Mouse (Mus musculus) stomach, embryonic 16.5 days (tissue): Measurements from ENCODE around the gene Hdac5. TPM values are rescaled to one million over a fixed set of nuclear protein-coding genes. Genes with fewer than 3 reads are reported as not detected.

Experiments
- ATAC-seq: fragments of 200-750 bp; cut with Nextera tagmentation; 2 replicates; pipeline ENCODE4 v1.8.0; 2017; ENCODE audit warnings: moderate number of reproducible peaks, moderate TSS enrichment; ENCODE audit not compliant: insufficient read depth, low FRiP score
- H3K27ac ChIP-seq: fragments of 300-500 bp; sonication (generic); 2 replicates; pipeline ENCODE4 v1.5.1; 2014; ENCODE audit warnings: low read length
- H3K27me3 ChIP-seq: fragments of 300-500 bp; sonication (generic); 2 replicates; pipeline ENCODE4 v1.6.1; 2014; ENCODE audit warnings: low read length, control low read depth, mixed read lengths; ENCODE audit not compliant: control insufficient read depth, insufficient read depth
- H3K36me3 ChIP-seq: fragments of 300-500 bp; sonication (generic); 2 replicates; pipeline ENCODE4 v1.6.1; 2014; ENCODE audit warnings: low read length; ENCODE audit not compliant: control insufficient read depth, insufficient read depth
- H3K4me1 ChIP-seq: fragments of 300-500 bp; sonication (generic); 2 replicates; pipeline ENCODE4 v1.6.1; 2014; ENCODE audit warnings: low read length, control low read depth, mixed read lengths; ENCODE audit not compliant: control insufficient read depth, insufficient read depth
- H3K4me2 ChIP-seq: fragments of 300-500 bp; sonication (generic); 2 replicates; pipeline ENCODE4 v1.6.1; 2014; ENCODE audit warnings: low read depth, low read length, mixed read lengths
- H3K4me3 ChIP-seq: fragments of 300-500 bp; sonication (generic); replicated peaks from 2 replicates; pipeline ENCODE4 v1.5.1; 2014; ENCODE audit warnings: mild to moderate bottlenecking, low read length
- H3K9ac ChIP-seq: fragments of 300-500 bp; sonication (generic); 2 replicates; pipeline ENCODE4 v1.6.1; 2014; ENCODE audit warnings: low read length
- H3K9me3 ChIP-seq: fragments of 300-500 bp; sonication (generic); replicated peaks from 2 replicates; pipeline ENCODE4 v1.6.1; 2016; ENCODE audit warnings: low read length, control low read depth; ENCODE audit not compliant: control insufficient read depth
- WGBS: fragments of 180-500 bp; shearing (Covaris S2); extraction: QIAGEN DNeasy Blood & Tissue Kit; methylation state at CpG from one replicate; pipeline ENCODE4 v1.1.7; 2014; 5-methylcytosine and 5-hydroxymethylcytosine counted together
- polyA plus RNA-seq: library from polyadenylated mRNA; unstranded; fragments of >200 nt; fragmentation: Nextera tagmentation; extraction: Ambion mirVana; gene quantifications from 2 replicates; pipeline ENCODE4 v1.2.1, GENCODE M21; 2015

Gene Hdac5
- polyA plus RNA-seq, 1 experiment from 2014 or later = 60.6 TPM

GRCm38 (mm10) chr11:102227270-102228190 lies 2.4 kb downstream of the Hdac5 start:
- H3K27ac ChIP-seq = peak overlapping the region; percentile 61
- no peak for ATAC-seq

GRCm38 (mm10) chr11:102226067-102226978 lies 3.6 kb downstream of the Hdac5 start:
- WGBS = 69% methylated on average over 12 of the region's 12 CpGs
- H3K4me1 ChIP-seq = peaks cover 68% of the 10 kb centered on the region

More at GRCm38 (mm10) chr11:102227270-102228190, 2.4 kb downstream of the Hdac5 start:
- Histone ChIP-seq H3K36me3 (no peaks in the 10 kb centered on the region), H3K4me2 (peak overlapping the region; percentile 82), H3K4me3 (peak overlapping the region; percentile 77), H3K27me3 (no peaks in the 10 kb centered on the region), H3K9ac (peak overlapping the region; percentile 54), H3K9me3 (no peaks in the 10 kb centered on the region), H3K4me1 (peaks cover 63% of the 10 kb centered on the region)
- 26% methylated on average over 12 of the region's 12 CpGs for WGBS

GRCm38 (mm10) chr11:102225221-102225620 lies 4.7 kb downstream of the Hdac5 start:
- Histone ChIP-seq H3K4me3 (no peak overlapping the region), H3K9me3 (no peaks in the 10 kb centered on the region), H3K4me2 (no peak overlapping the region), H3K4me1 (peaks cover 70% of the 10 kb centered on the region), H3K36me3 (no peaks in the 10 kb centered on the region), H3K27ac (peak overlapping the region; percentile 32; the same call in 1 of the 2 replicates), H3K9ac (no peak overlapping the region; the same call in 1 of the 2 replicates), H3K27me3 (no peaks in the 10 kb centered on the region)
- no peak for ATAC-seq
- WGBS = 43% methylated on average over 5 of the region's 5 CpGs

More at GRCm38 (mm10) chr11:102226067-102226978, 3.6 kb downstream of the Hdac5 start:
- no peak for ATAC-seq
- no peaks in the 10 kb centered on the region for H3K27me3 ChIP-seq
- 0 out of 2 replicates have a peak overlapping the region, but pooled peaks have one; percentile 1 for H3K9ac ChIP-seq
- H3K4me3 ChIP-seq = no peak overlapping the region
- H3K9me3 ChIP-seq = no peaks in the 10 kb centered on the region
- H3K27ac ChIP-seq = peak overlapping the region; percentile 32; the same call in 1 of the 2 replicates
- no peaks in the 10 kb centered on the region for H3K36me3 ChIP-seq
- H3K4me2 ChIP-seq = no peak overlapping the region

GRCm38 (mm10) chr11:102224686-102225085 lies 5.3 kb downstream of the Hdac5 start:
- no peak for ATAC-seq
- Histone ChIP-seq H3K9ac (peak overlapping the region; percentile 58), H3K4me2 (peak overlapping the region; percentile 44), H3K9me3 (no peaks in the 10 kb centered on the region), H3K27me3 (no peaks in the 10 kb centered on the region), H3K36me3 (no peaks in the 10 kb centered on the region), H3K4me3 (peak overlapping the region; percentile 18), H3K4me1 (peaks cover 76% of the 10 kb centered on the region), H3K27ac (peak overlapping the region; percentile 32; the same call in 1 of the 2 replicates)
- WGBS = 15% methylated on average over 22 of the region's 22 CpGs

GRCm38 (mm10) chr11:102223166-102223565 lies 6.8 kb downstream of the Hdac5 start:
- no peak overlapping the region for H3K27ac ChIP-seq
- peaks cover 77% of the 10 kb centered on the region for H3K4me1 ChIP-seq
- H3K9me3 ChIP-seq = no peaks in the 10 kb centered on the region
- no peak overlapping the region for H3K4me2 ChIP-seq
- H3K4me3 ChIP-seq = no peak overlapping the region
- no peaks in the 10 kb centered on the region for H3K36me3 ChIP-seq
- 34% methylated on average over 6 of the region's 6 CpGs for WGBS
- H3K27me3 ChIP-seq = no peaks in the 10 kb centered on the region
- H3K9ac ChIP-seq = 0 out of 2 replicates have a peak overlapping the region, but pooled peaks have one; percentile 27
- no peak for ATAC-seq

- Histone ChIP-seq H3K4me1 (peaks cover 78% of the 10 kb centered on the region), H3K4me2 (no peak overlapping the region), H3K4me3 (no peak overlapping the region), H3K27ac (no peak overlapping the region), H3K9ac (no peak overlapping the region), H3K27me3 (no peaks in the 10 kb centered on the region), H3K9me3 (no peaks in the 10 kb centered on the region), H3K36me3 (no peaks in the 10 kb centered on the region)
- 66% methylated on average over 8 of the region's 8 CpGs for WGBS
- no peak for ATAC-seq
Measured at GRCm38 (mm10) chr11:102221954-102222351, 8.0 kb downstream of the Hdac5 start.

GRCm38 (mm10) chr11:102221243-102221953 lies 8.6 kb downstream of the Hdac5 start:
- no peak overlapping the region for H3K27ac ChIP-seq
- no peak overlapping the region for H3K4me3 ChIP-seq
- H3K9me3 ChIP-seq = no peaks in the 10 kb centered on the region
- H3K27me3 ChIP-seq = no peaks in the 10 kb centered on the region
- no peak overlapping the region for H3K9ac ChIP-seq
- H3K4me1 ChIP-seq = peaks cover 81% of the 10 kb centered on the region
- no peak overlapping the region for H3K4me2 ChIP-seq
- no peaks in the 10 kb centered on the region for H3K36me3 ChIP-seq
- 83% methylated on average over 8 of the region's 8 CpGs for WGBS
- ATAC-seq = no peak

GRCm38 (mm10) chr11:102220451-102220850 lies 9.5 kb downstream of the Hdac5 start:
- H3K4me1 ChIP-seq = peaks cover 81% of the 10 kb centered on the region
- no peak overlapping the region for H3K4me3 ChIP-seq
- no peaks in the 10 kb centered on the region for H3K27me3 ChIP-seq
- no peak overlapping the region for H3K4me2 ChIP-seq
- no peak overlapping the region for H3K9ac ChIP-seq
- WGBS = 55% methylated on average over 6 of the region's 6 CpGs
- H3K27ac ChIP-seq = peak overlapping the region; percentile 91
- no peak for ATAC-seq
- no peaks in the 10 kb centered on the region for H3K36me3 ChIP-seq
- H3K9me3 ChIP-seq = no peaks in the 10 kb centered on the region
